Mouse (Mus musculus) midbrain, embryonic 10.5 days (tissue): ENCODE measurements around the gene Cntn1. TPM values are rescaled to one million over a fixed set of nuclear protein-coding genes. Genes with fewer than 3 reads are reported as not detected.

Experiments
- DNase-seq: peaks from one replicate; pipeline ENCODE4 v3.0.0-alpha.2; 2017; ENCODE audit warnings: low spot score
- H3K27ac ChIP-seq: fragments of 300-500 bp; sonication (generic); replicated peaks from 2 replicates; pipeline ENCODE4 v1.5.1; 2016; ENCODE audit warnings: mild to moderate bottlenecking
- H3K27me3 ChIP-seq: fragments of 300-500 bp; sonication (generic); 2 replicates; pipeline ENCODE4 v1.6.1; 2016; ENCODE audit warnings: low read depth, mild to moderate bottlenecking; ENCODE audit not compliant: poor library complexity, severe bottlenecking
- H3K36me3 ChIP-seq: fragments of 300-500 bp; sonication (generic); 2 replicates; pipeline ENCODE4 v1.6.1; 2016; ENCODE audit warnings: mild to moderate bottlenecking, moderate library complexity
- H3K4me1 ChIP-seq: fragments of 300-500 bp; sonication (generic); 2 replicates; pipeline ENCODE4 v1.6.1; 2016
- H3K4me3 ChIP-seq: fragments of 300-500 bp; sonication (generic); 2 replicates; pipeline ENCODE4 v1.5.1; 2016; ENCODE audit warnings: mild to moderate bottlenecking, moderate library complexity
- H3K9me3 ChIP-seq: fragments of 300-500 bp; sonication (generic); replicated peaks from 2 replicates; pipeline ENCODE4 v1.6.1; 2016; ENCODE audit warnings: mild to moderate bottlenecking
- WGBS: fragments of 180-500 bp; shearing (Covaris S2); methylation state at CpG from one replicate; pipeline ENCODE4 v1.1.7; 2016; 5-methylcytosine and 5-hydroxymethylcytosine counted together
- polyA plus RNA-seq: library from polyadenylated mRNA; unstranded; fragments of >200 nt; fragmentation: Nextera tagmentation; extraction: Ambion mirVana; gene quantifications from 2 replicates; pipeline ENCODE4 v1.2.1, GENCODE M21; 2016

The Cntn1 gene
- polyA plus RNA-seq, 1 experiment from 2014 or later = 4.0 TPM

DNA sequence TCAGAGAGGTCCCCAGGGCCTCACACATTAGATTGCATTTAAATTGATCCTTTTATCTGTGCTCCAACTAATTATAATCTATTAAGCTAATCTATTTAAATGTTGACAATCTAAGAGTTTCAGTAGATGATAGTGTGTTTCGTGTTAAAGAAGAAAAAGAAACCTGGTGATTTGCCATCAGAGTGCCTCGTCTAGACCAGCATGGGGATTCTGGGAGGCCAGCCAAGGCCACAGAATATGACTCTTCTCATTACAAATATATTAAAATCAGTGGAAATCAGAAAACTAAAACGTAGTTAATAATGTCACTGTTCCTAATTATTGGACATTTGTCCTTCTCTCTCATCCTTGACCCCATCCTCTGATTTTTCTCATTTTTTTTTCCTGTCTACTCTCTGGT lies 164.9 kb downstream of the Cntn1 start:
- no peak for DNase-seq
- Histone ChIP-seq H3K4me3 (no peak overlapping the region), H3K4me1 (no peaks in the 10 kb centered on the region), H3K9me3 (no peaks in the 10 kb centered on the region), H3K36me3 (no peaks in the 10 kb centered on the region), H3K27ac (no peak overlapping the region), H3K27me3 (no peaks in the 10 kb centered on the region)
- WGBS = 82% methylated on average over 3 of the region's 3 CpGs

GRCm38 (mm10) chr15:92221446-92221845 lies 170.5 kb downstream of the Cntn1 start:
- H3K4me3 ChIP-seq = no peak overlapping the region

GRCm38 (mm10) chr15:92231386-92231785 lies 180.4 kb downstream of the Cntn1 start:
- H3K27me3 ChIP-seq = no peaks in the 10 kb centered on the region
- no peak overlapping the region for H3K4me3 ChIP-seq
- H3K27ac ChIP-seq = no peak overlapping the region
- H3K4me1 ChIP-seq = no peaks in the 10 kb centered on the region
- no peak for DNase-seq
- no peaks in the 10 kb centered on the region for H3K36me3 ChIP-seq
- 22% methylated on average over 7 of the region's 7 CpGs for WGBS
- no peaks in the 10 kb centered on the region for H3K9me3 ChIP-seq

More at GRCm38 (mm10) chr15:92221446-92221845, 170.5 kb downstream of the Cntn1 start:
- WGBS = 80% methylated on average over 2 of the region's 2 CpGs
- H3K9me3 ChIP-seq = no peaks in the 10 kb centered on the region
- no peaks in the 10 kb centered on the region for H3K4me1 ChIP-seq
- no peaks in the 10 kb centered on the region for H3K27me3 ChIP-seq
- DNase-seq = no peak
- H3K27ac ChIP-seq = no peak overlapping the region
- H3K36me3 ChIP-seq = no peaks in the 10 kb centered on the region

DNA sequence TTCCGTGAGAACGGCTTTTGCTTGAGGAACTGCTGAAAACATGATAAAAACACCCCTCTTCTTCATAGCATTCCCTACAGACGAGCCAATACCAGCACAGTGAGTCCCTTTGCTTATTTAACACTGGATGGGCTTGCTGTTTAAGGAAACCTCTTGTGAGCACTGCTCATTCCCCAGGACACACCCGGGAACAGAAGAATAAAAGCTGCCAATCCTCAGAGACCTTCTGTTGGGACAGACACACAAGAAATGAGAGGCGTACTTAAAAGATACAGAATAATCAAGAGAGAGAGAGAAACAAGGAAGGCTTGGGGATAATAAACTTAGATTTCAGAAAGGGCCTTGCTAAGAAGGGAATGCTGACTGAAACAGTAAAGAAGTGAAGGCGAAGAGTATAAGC lies 184.9 kb downstream of the Cntn1 start:
- Histone ChIP-seq H3K36me3 (no peaks in the 10 kb centered on the region), H3K27me3 (no peaks in the 10 kb centered on the region), H3K9me3 (no peaks in the 10 kb centered on the region), H3K4me3 (no peak overlapping the region), H3K27ac (no peak overlapping the region), H3K4me1 (no peaks in the 10 kb centered on the region)
- DNase-seq = no peak
- 88% methylated on average over 6 of the region's 6 CpGs for WGBS

GRCm38 (mm10) chr15:92264980-92265707 lies 214.2 kb downstream of the Cntn1 start:
- Histone ChIP-seq H3K4me3 (no peak overlapping the region), H3K9me3 (no peaks in the 10 kb centered on the region), H3K27ac (no peak overlapping the region), H3K27me3 (no peaks in the 10 kb centered on the region), H3K4me1 (peaks cover 2% of the 10 kb centered on the region; the same call in 1 of the 2 replicates), H3K36me3 (no peaks in the 10 kb centered on the region)
- WGBS = 39% methylated on average over 7 of the region's 7 CpGs
- peak; percentile 23 for DNase-seq

- 25% methylated on average over 3 of the region's 3 CpGs for WGBS
- no peak for DNase-seq
- Histone ChIP-seq H3K4me3 (no peak overlapping the region), H3K27me3 (no peaks in the 10 kb centered on the region), H3K27ac (no peak overlapping the region), H3K4me1 (peaks cover 2% of the 10 kb centered on the region; the same call in 1 of the 2 replicates), H3K36me3 (no peaks in the 10 kb centered on the region), H3K9me3 (no peaks in the 10 kb centered on the region)
Observed at GRCm38 (mm10) chr15:92268341-92268740, 217.4 kb downstream of the Cntn1 start.

- Histone ChIP-seq H3K4me3 (no peak overlapping the region), H3K9me3 (no peaks in the 10 kb centered on the region), H3K27me3 (no peaks in the 10 kb centered on the region), H3K36me3 (no peaks in the 10 kb centered on the region), H3K4me1 (peaks cover 2% of the 10 kb centered on the region; the same call in 1 of the 2 replicates), H3K27ac (no peak overlapping the region)
- 90% methylated on average over 18 of the region's 18 CpGs for WGBS
- no peak for DNase-seq
Observed at GRCm38 (mm10) chr15:92268741-92269322, 217.9 kb downstream of the Cntn1 start.

GRCm38 (mm10) chr15:92271801-92272365 lies 220.9 kb downstream of the Cntn1 start:
- Histone ChIP-seq H3K9me3 (no peaks in the 10 kb centered on the region), H3K4me3 (no peak overlapping the region), H3K36me3 (no peaks in the 10 kb centered on the region), H3K27me3 (no peaks in the 10 kb centered on the region), H3K27ac (no peak overlapping the region), H3K4me1 (no peaks in the 10 kb centered on the region; the same call in 1 of the 2 replicates)
- DNase-seq = no peak
- 87% methylated on average over 6 of the region's 6 CpGs for WGBS

DNA sequence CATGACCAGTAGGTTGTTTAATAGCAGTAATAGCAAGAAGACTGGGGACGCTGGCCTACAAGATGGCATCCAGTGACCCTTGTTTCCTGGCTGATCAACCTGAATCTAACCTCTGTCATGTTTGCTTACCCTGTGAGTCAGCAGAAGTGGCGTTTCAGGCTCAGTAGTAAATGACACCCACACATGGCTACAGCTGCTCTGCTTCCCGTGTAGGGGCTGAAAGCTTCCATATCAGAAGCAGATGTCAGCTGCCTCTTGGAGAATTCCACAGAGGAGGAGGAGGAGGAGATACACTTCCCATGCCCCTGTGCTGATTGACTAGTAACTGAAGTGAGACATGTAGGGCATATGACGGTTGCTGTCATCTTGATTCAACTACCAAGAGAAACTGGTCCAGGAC lies 225.9 kb downstream of the Cntn1 start:
- Histone ChIP-seq H3K36me3 (no peaks in the 10 kb centered on the region), H3K9me3 (no peaks in the 10 kb centered on the region), H3K4me1 (no peaks in the 10 kb centered on the region), H3K4me3 (no peak overlapping the region), H3K27ac (no peak overlapping the region), H3K27me3 (no peaks in the 10 kb centered on the region)
- 68% methylated on average over 4 of the region's 4 CpGs for WGBS
- no peak for DNase-seq

- DNase-seq = no peak
- H3K9me3 ChIP-seq = no peaks in the 10 kb centered on the region
- WGBS = 87% methylated on average over 4 of the region's 4 CpGs
Observed at GRCm38 (mm10) chr15:92277984-92278383, 227.0 kb downstream of the Cntn1 start.

GRCm38 (mm10) chr15:92280966-92281365 lies 230.0 kb downstream of the Cntn1 start:
- DNase-seq = no peak
- Histone ChIP-seq H3K4me3 (no peak overlapping the region), H3K36me3 (no peaks in the 10 kb centered on the region), H3K9me3 (no peaks in the 10 kb centered on the region), H3K4me1 (no peaks in the 10 kb centered on the region), H3K27ac (no peak overlapping the region), H3K27me3 (no peaks in the 10 kb centered on the region)
- WGBS = 84% methylated on average over 6 of the region's 6 CpGs

More at GRCm38 (mm10) chr15:92277984-92278383, 227.0 kb downstream of the Cntn1 start:
- Histone ChIP-seq H3K27me3 (no peaks in the 10 kb centered on the region), H3K36me3 (no peaks in the 10 kb centered on the region), H3K27ac (no peak overlapping the region), H3K4me1 (no peaks in the 10 kb centered on the region), H3K4me3 (no peak overlapping the region)

- Histone ChIP-seq H3K27ac (no peak overlapping the region), H3K36me3 (no peaks in the 10 kb centered on the region), H3K9me3 (no peaks in the 10 kb centered on the region), H3K27me3 (no peaks in the 10 kb centered on the region), H3K4me1 (peaks cover 4% of the 10 kb centered on the region; the same call in 1 of the 2 replicates), H3K4me3 (no peak overlapping the region)
- WGBS = 88% methylated on average over 4 of the region's 4 CpGs
- no peak for DNase-seq
Observed at GRCm38 (mm10) chr15:92287616-92288015, 236.7 kb downstream of the Cntn1 start.

DNA sequence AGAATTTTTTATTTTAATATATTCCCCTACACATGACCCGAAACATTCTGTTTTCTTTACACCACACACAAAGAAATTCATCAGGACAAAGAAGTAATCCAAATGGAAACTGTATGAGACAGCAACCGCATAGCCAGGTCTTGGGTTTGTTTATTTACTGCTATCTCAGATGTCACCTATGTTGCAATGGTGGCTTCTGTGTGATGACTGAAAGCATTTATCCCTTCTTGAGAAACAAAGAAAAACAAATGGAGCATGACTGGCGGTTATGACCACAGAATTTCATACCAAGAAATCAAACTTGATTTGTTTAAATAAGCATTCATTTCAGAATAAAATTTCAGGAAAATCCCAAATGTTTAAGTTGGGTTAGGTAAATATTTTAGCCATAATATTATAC lies 245.5 kb downstream of the Cntn1 start:
- Histone ChIP-seq H3K36me3 (no peaks in the 10 kb centered on the region), H3K4me3 (no peak overlapping the region), H3K4me1 (no peaks in the 10 kb centered on the region), H3K27ac (no peak overlapping the region), H3K9me3 (no peaks in the 10 kb centered on the region), H3K27me3 (no peaks in the 10 kb centered on the region)
- no peak for DNase-seq
- whole genome bisulfite sequencing = 85% methylated on average over 3 of the region's 3 CpGs
